Mouse (Mus musculus) limb, embryonic 14.5 days (tissue): ENCODE results near the gene Notch2. TPM values are rescaled to one million over a fixed set of nuclear protein-coding genes. Genes with fewer than 3 reads are reported as not detected.

Experiments used
- ATAC-seq: fragments of 200-750 bp; cut with Nextera tagmentation; 2 replicates; pipeline ENCODE4 v1.8.0; 2017; ENCODE audit warnings: low read depth, moderate number of reproducible peaks, moderate TSS enrichment; ENCODE audit not compliant: low FRiP score
- DNase-seq: peaks from one replicate; pipeline ENCODE4 v3.0.0-alpha.2; 2015; ENCODE audit warnings: low spot score
- H3K27ac ChIP-seq: fragments of 300-500 bp; sonication (generic); replicated peaks from 2 replicates; pipeline ENCODE4 v1.5.1; 2014; ENCODE audit warnings: low read depth, mild to moderate bottlenecking, low read length, moderate library complexity, mixed read lengths
- H3K27me3 ChIP-seq: fragments of 300-500 bp; sonication (generic); 2 replicates; pipeline ENCODE4 v1.6.1; 2014; ENCODE audit warnings: low read length, mixed read lengths; ENCODE audit not compliant: control insufficient read depth, insufficient read depth
- H3K36me3 ChIP-seq: fragments of 300-500 bp; sonication (generic); 2 replicates; pipeline ENCODE4 v1.6.1; 2014; ENCODE audit warnings: mild to moderate bottlenecking, low read length, moderate library complexity, mixed read lengths; ENCODE audit not compliant: control insufficient read depth, insufficient read depth
- H3K4me1 ChIP-seq: fragments of 300-500 bp; sonication (generic); 2 replicates; pipeline ENCODE4 v1.6.1; 2014; ENCODE audit warnings: antibody characterized with exemption, low read length, mixed read lengths; ENCODE audit not compliant: control insufficient read depth, insufficient read depth
- H3K4me2 ChIP-seq: fragments of 300-500 bp; sonication (generic); replicated peaks from 2 replicates; pipeline ENCODE4 v1.6.1; 2014; ENCODE audit warnings: low read depth, mild to moderate bottlenecking, low read length, moderate library complexity; ENCODE audit not compliant: severe bottlenecking
- H3K4me3 ChIP-seq: fragments of 300-500 bp; sonication (generic); replicated peaks from 2 replicates; pipeline ENCODE4 v1.5.1; 2014; ENCODE audit warnings: low read length
- H3K9ac ChIP-seq: fragments of 300-500 bp; sonication (generic); 2 replicates; pipeline ENCODE4 v1.6.1; 2014; ENCODE audit warnings: mild to moderate bottlenecking, low read depth, low read length, moderate library complexity; ENCODE audit not compliant: severe bottlenecking
- H3K9me3 ChIP-seq: fragments of 300-500 bp; sonication (generic); 2 replicates; pipeline ENCODE4 v1.6.1; 2016; ENCODE audit warnings: low read length; ENCODE audit not compliant: control insufficient read depth
- POLR2A ChIP-seq: fragments of 200-500 bp; IDR thresholded peaks from 2 replicates; pipeline ENCODE4 v1.8.0; 2012; ENCODE audit warnings: inconsistent platforms, mild to moderate bottlenecking, moderate library complexity, borderline replicate concordance; ENCODE audit not compliant: insufficient read depth, insufficient read length; ENCODE audit errors: extremely low read depth
- WGBS: fragments of 180-500 bp; shearing (Covaris S2); extraction: QIAGEN DNeasy Blood & Tissue Kit; methylation state at CpG from one replicate; pipeline ENCODE4 v1.1.7; 2014; 5-methylcytosine and 5-hydroxymethylcytosine counted together
- polyA plus RNA-seq, 2 experiments: library from polyadenylated mRNA; depleted of rRNA in 1 of 2; stranded (reverse) in 1 of 2; unstranded in 1 of 2; fragments of >200 nt; fragmentation: Nextera tagmentation in 1 of 2; extraction: Ambion mirVana in 1 of 2; gene quantifications; 2 replicates each; pipeline versions ENCODE4 v1.2.1 to v1.2.3; 2012 to 2014

The Notch2 gene
- polyA plus RNA-seq, 2 experiments: 38.7 to 48.5 TPM

- no peak overlapping the region for H3K4me3 ChIP-seq
- H3K36me3 ChIP-seq: 0 out of 2 replicates have a peak, but pooled peaks cover 4% of the 10 kb centered on the region
- TF ChIP-seq POLR2A: no peak
- no peak for DNase-seq
- no peaks in the 10 kb centered on the region for H3K9me3 ChIP-seq
- 59% methylated on average over 20 of the region's 20 CpGs for whole genome bisulfite sequencing
- H3K9ac ChIP-seq: 0 out of 2 replicates have a peak overlapping the region, but pooled peaks have one; percentile 5
- H3K27ac ChIP-seq: peak overlapping the region; percentile 45
- H3K4me1 ChIP-seq: peaks cover 67% of the 10 kb centered on the region
- H3K4me2 ChIP-seq: no peak overlapping the region
- H3K27me3 ChIP-seq: no peaks in the 10 kb centered on the region
- ATAC-seq: no peak
These were observed 42.7 kb downstream of the Notch2 start for GRCm38 (mm10) chr3:98055808-98056728.

- Histone ChIP-seq H3K36me3 (0 out of 2 replicates have a peak, but pooled peaks cover 4% of the 10 kb centered on the region), H3K27ac (peak overlapping the region; percentile 45; the same call in 1 of the 2 replicates), H3K9me3 (no peaks in the 10 kb centered on the region), H3K9ac (no peak overlapping the region), H3K4me2 (no peak overlapping the region), H3K4me1 (peaks cover 67% of the 10 kb centered on the region), H3K4me3 (no peak overlapping the region), H3K27me3 (no peaks in the 10 kb centered on the region)
- 64% methylated on average over 6 of the region's 6 CpGs for WGBS
- no peak for ATAC-seq
- TF ChIP-seq POLR2A: no peak
- no peak for DNase-seq
These were observed 43.6 kb downstream of the Notch2 start for GRCm38 (mm10) chr3:98056956-98057365.

GRCm38 (mm10) chr3:98059076-98059475, 45.7 kb downstream of the Notch2 start:
- Histone ChIP-seq H3K27me3 (no peaks in the 10 kb centered on the region), H3K27ac (no peak overlapping the region)
- ATAC-seq: no peak

GRCm38 (mm10) chr3:98060981-98061660, 47.8 kb downstream of the Notch2 start:
- H3K27me3 ChIP-seq: no peaks in the 10 kb centered on the region
- no peaks in the 10 kb centered on the region for H3K9me3 ChIP-seq
- peak overlapping the region; percentile 4; the same call in 1 of the 2 replicates for H3K4me2 ChIP-seq
- 6% methylated on average over 7 of the region's 7 CpGs for WGBS
- no peak for TF ChIP-seq POLR2A
- ATAC-seq: peak; percentile 55
- peaks cover 85% of the 10 kb centered on the region for H3K4me1 ChIP-seq
- 0 out of 2 replicates have a peak, but pooled peaks cover 4% of the 10 kb centered on the region for H3K36me3 ChIP-seq
- peak; percentile 71 for DNase-seq
- H3K9ac ChIP-seq: no peak overlapping the region
- peak overlapping the region; percentile 96 for H3K27ac ChIP-seq
- no peak overlapping the region for H3K4me3 ChIP-seq

More at GRCm38 (mm10) chr3:98059076-98059475, 45.7 kb downstream of the Notch2 start:
- Histone ChIP-seq H3K9ac (no peak overlapping the region), H3K4me2 (no peak overlapping the region), H3K4me3 (no peak overlapping the region), H3K9me3 (no peaks in the 10 kb centered on the region), H3K4me1 (peaks cover 77% of the 10 kb centered on the region), H3K36me3 (0 out of 2 replicates have a peak, but pooled peaks cover 4% of the 10 kb centered on the region)
- no peak for TF ChIP-seq POLR2A
- DNase-seq: no peak
- WGBS: 72% methylated on average over 4 of the region's 4 CpGs

- ATAC-seq (no peak), DNase-seq (no peak)
- 0 out of 2 replicates have a peak, but pooled peaks cover 4% of the 10 kb centered on the region for H3K36me3 ChIP-seq
- H3K4me2 ChIP-seq: peak overlapping the region; percentile 4; the same call in 1 of the 2 replicates
- H3K9ac ChIP-seq: no peak overlapping the region; the same call in 1 of the 2 replicates
- WGBS: 34% methylated on average over 13 of the region's 13 CpGs
- H3K9me3 ChIP-seq: no peaks in the 10 kb centered on the region
- peaks cover 84% of the 10 kb centered on the region for H3K4me1 ChIP-seq
- no peak for TF ChIP-seq POLR2A
- H3K27ac ChIP-seq: peak overlapping the region; percentile 96
- H3K27me3 ChIP-seq: no peaks in the 10 kb centered on the region
- H3K4me3 ChIP-seq: no peak overlapping the region
These were observed 48.5 kb downstream of the Notch2 start for GRCm38 (mm10) chr3:98061661-98062330.
